Mouse (Mus musculus) thymus, adult 18-20 months (tissue): ENCODE measurements around the gene Hcn2.

Source experiments
- DNase-seq, 2 experiments: peaks; one replicate each; pipeline ENCODE4 v3.0.0; 2022; ENCODE audit warnings: mixed read lengths in 2 of 2

The Hcn2 gene

GRCm38 (mm10) chr10:79709307-79709706, 7.1 kb upstream of the Hcn2 start:
- DNase-seq, result no peak

GRCm38 (mm10) chr10:79712029-79712428, 4.4 kb upstream of the Hcn2 start:
- no peak for DNase-seq

- DNase-seq, result no peak
These were observed 3.8 kb upstream of the Hcn2 start for GRCm38 (mm10) chr10:79712499-79713126.

- DNase-seq, result no peak
These were observed 3.3 kb upstream of the Hcn2 start for GRCm38 (mm10) chr10:79713163-79713562.

GRCm38 (mm10) chr10:79714996-79715395, 1.4 kb upstream of the Hcn2 start:
- DNase-seq, result no peak

GRCm38 (mm10) chr10:79716988-79717355, 538 bp downstream of the Hcn2 start:
- DNase-seq, result no peak

- no peak for DNase-seq
These were observed 1.4 kb downstream of the Hcn2 start for GRCm38 (mm10) chr10:79717640-79718357.

GRCm38 (mm10) chr10:79721089-79721488, 4.7 kb downstream of the Hcn2 start:
- no peak for DNase-seq

GRCm38 (mm10) chr10:79723047-79723446, 6.6 kb downstream of the Hcn2 start:
- no peak for DNase-seq

- DNase-seq, result no peak
These were observed 7.3 kb downstream of the Hcn2 start for GRCm38 (mm10) chr10:79723692-79724091.

- DNase-seq, result no peak
These were observed 9.7 kb downstream of the Hcn2 start for GRCm38 (mm10) chr10:79726090-79726489.

GRCm38 (mm10) chr10:79728323-79729249, 12.2 kb downstream of the Hcn2 start:
- no peak for DNase-seq

GRCm38 (mm10) chr10:79729357-79729965, 13.0 kb downstream of the Hcn2 start:
- DNase-seq, result no peak

GRCm38 (mm10) chr10:79732500-79732899, 16.1 kb downstream of the Hcn2 start:
- no peak for DNase-seq

- DNase-seq, result no peak
These were observed 17.4 kb downstream of the Hcn2 start for GRCm38 (mm10) chr10:79733847-79734246.

- DNase-seq, result no peak
These were observed 18.9 kb downstream of the Hcn2 start for GRCm38 (mm10) chr10:79735361-79735760.

- DNase-seq, result no peak
These were observed 20.3 kb downstream of the Hcn2 start for GRCm38 (mm10) chr10:79736706-79737105.

GRCm38 (mm10) chr10:79738259-79738658, 21.8 kb downstream of the Hcn2 start:
- DNase-seq, result no peak

GRCm38 (mm10) chr10:79739234-79739633, 22.8 kb downstream of the Hcn2 start:
- no peak for DNase-seq

GRCm38 (mm10) chr10:79740863-79741262, 24.4 kb downstream of the Hcn2 start:
- no peak for DNase-seq

GRCm38 (mm10) chr10:79743161-79743560, 26.7 kb downstream of the Hcn2 start:
- no peak for DNase-seq

GRCm38 (mm10) chr10:79743650-79744365, 27.4 kb downstream of the Hcn2 start:
- no peak for DNase-seq
